Mouse (Mus musculus): ENCODE results near the gene Ccl22. TPM values are rescaled to one million over a fixed set of nuclear protein-coding genes. Genes with fewer than 3 reads are reported as not detected.

Gene Ccl22
- polyA plus RNA-seq, 1 experiment from 2014 or later = not detected

DNA sequence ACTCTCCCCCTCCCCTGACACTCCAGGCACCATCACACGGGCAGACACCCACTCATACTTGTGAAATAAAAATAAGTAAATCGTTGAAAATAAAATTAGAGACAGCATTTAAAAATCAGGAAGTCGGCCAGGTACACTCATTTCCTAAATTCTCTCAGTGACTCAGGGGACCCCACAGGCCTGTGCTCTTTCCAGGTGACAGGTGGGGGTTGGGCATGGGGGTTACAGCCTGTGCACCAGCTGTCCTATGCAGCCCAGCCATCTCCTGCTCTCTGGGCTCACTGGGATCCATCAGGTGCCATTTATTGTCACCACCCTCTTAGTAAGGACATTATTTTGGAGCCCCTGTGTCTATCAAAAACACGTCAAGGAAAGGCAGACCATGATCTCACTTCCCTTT, 38.5 kb downstream of the Ccl22 start:
- Histone ChIP-seq H3K9ac (replicated peaks; ENCODE audit: low read length) (no peak overlapping the region), H3K27ac (ENCODE audit: low read length) (no peak overlapping the region), H3K4me2 (replicated peaks; ENCODE audit: low read depth, low read length) (no peak overlapping the region), H3K9me3 (ENCODE audit: low read length) (no peaks in the 10 kb centered on the region), H3K36me3 (ENCODE audit: insufficient read depth, low read length) (no peaks in the 10 kb centered on the region), H3K27me3 (ENCODE audit: insufficient read depth, low read length) (no peaks in the 10 kb centered on the region), H3K4me3 (ENCODE audit: low read length) (no peak overlapping the region), H3K4me1 (ENCODE audit: insufficient read depth, low read length) (peaks cover 22% of the 10 kb centered on the region)
- ATAC-seq (ENCODE audit: low FRiP score, low TSS enrichment) = no peak
- WGBS = 65% methylated on average over 4 of the region's 4 CpGs

- WGBS = 59% methylated on average over 12 of the region's 12 CpGs
- H3K27ac ChIP-seq (ENCODE audit: low read length) = no peak overlapping the region
- H3K4me2 ChIP-seq (replicated peaks; ENCODE audit: low read depth, low read length) = no peak overlapping the region
- no peaks in the 10 kb centered on the region for H3K36me3 ChIP-seq (ENCODE audit: insufficient read depth, low read length)
- H3K4me3 ChIP-seq (ENCODE audit: low read length) = no peak overlapping the region
- no peak for ATAC-seq (ENCODE audit: low FRiP score, low TSS enrichment)
- H3K9ac ChIP-seq (replicated peaks; ENCODE audit: low read length) = no peak overlapping the region
- H3K27me3 ChIP-seq (ENCODE audit: insufficient read depth, low read length) = no peaks in the 10 kb centered on the region
- no peaks in the 10 kb centered on the region for H3K9me3 ChIP-seq (ENCODE audit: low read length)
- H3K4me1 ChIP-seq (ENCODE audit: insufficient read depth, low read length) = peaks cover 18% of the 10 kb centered on the region
These were observed 40.0 kb downstream of the Ccl22 start for GRCm38 (mm10) chr8:94785247-94785985.

DNA sequence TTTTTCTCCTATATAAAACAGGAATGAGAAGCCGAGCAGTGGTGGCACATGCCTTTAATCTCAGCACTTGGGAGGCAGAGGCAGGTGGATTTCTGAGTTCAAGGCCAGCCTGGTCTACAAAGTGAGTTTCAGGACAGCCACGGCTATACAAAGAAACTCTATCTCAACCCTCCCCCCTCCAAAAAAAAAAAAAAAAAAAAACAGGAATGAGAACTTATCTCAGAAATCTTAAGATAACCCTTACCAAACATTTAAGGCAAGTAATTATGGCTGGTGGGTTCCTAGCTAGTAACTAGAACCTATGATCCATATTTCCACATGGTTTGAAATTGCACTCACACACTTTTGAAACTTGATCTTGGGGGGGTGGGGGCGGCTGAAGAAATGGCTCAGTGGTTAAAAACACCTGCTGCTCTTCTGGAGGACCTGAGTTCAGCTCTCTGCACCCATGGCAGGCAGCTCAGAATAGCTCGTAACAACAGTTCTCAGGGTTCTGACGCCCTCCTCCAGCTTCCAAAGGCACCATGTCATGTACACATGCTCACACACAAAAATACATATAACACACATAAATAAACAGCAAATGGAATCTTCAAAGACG, 40.7 kb downstream of the Ccl22 start:
- Histone ChIP-seq H3K27me3 (ENCODE audit: insufficient read depth, low read length) (no peaks in the 10 kb centered on the region), H3K4me3 (ENCODE audit: low read length) (no peak overlapping the region), H3K27ac (ENCODE audit: low read length) (no peak overlapping the region), H3K4me2 (replicated peaks; ENCODE audit: low read depth, low read length) (no peak overlapping the region), H3K36me3 (ENCODE audit: insufficient read depth, low read length) (no peaks in the 10 kb centered on the region), H3K9ac (replicated peaks; ENCODE audit: low read length) (no peak overlapping the region), H3K9me3 (ENCODE audit: low read length) (no peaks in the 10 kb centered on the region), H3K4me1 (ENCODE audit: insufficient read depth, low read length) (peaks cover 14% of the 10 kb centered on the region)
- 71% methylated on average over 6 of the region's 6 CpGs for WGBS
- ATAC-seq (ENCODE audit: low FRiP score, low TSS enrichment) = no peak

GRCm38 (mm10) chr8:94787524-94788501, 42.4 kb downstream of the Ccl22 start:
- H3K9ac ChIP-seq (replicated peaks; ENCODE audit: low read length) = no peak overlapping the region
- peak overlapping the region; percentile 77 for H3K27ac ChIP-seq (ENCODE audit: low read length)
- no peaks in the 10 kb centered on the region for H3K9me3 ChIP-seq (ENCODE audit: low read length)
- WGBS = 59% methylated on average over 15 of the region's 15 CpGs
- H3K36me3 ChIP-seq (ENCODE audit: insufficient read depth, low read length) = no peaks in the 10 kb centered on the region
- no peak overlapping the region for H3K4me2 ChIP-seq (replicated peaks; ENCODE audit: low read depth, low read length)
- no peaks in the 10 kb centered on the region; the same call in 1 of the 2 replicates for H3K4me1 ChIP-seq (ENCODE audit: insufficient read depth, low read length)
- H3K4me3 ChIP-seq (ENCODE audit: low read length) = no peak overlapping the region
- peak; percentile 68 for ATAC-seq (ENCODE audit: low FRiP score, low TSS enrichment)
- no peaks in the 10 kb centered on the region for H3K27me3 ChIP-seq (ENCODE audit: insufficient read depth, low read length)

DNA sequence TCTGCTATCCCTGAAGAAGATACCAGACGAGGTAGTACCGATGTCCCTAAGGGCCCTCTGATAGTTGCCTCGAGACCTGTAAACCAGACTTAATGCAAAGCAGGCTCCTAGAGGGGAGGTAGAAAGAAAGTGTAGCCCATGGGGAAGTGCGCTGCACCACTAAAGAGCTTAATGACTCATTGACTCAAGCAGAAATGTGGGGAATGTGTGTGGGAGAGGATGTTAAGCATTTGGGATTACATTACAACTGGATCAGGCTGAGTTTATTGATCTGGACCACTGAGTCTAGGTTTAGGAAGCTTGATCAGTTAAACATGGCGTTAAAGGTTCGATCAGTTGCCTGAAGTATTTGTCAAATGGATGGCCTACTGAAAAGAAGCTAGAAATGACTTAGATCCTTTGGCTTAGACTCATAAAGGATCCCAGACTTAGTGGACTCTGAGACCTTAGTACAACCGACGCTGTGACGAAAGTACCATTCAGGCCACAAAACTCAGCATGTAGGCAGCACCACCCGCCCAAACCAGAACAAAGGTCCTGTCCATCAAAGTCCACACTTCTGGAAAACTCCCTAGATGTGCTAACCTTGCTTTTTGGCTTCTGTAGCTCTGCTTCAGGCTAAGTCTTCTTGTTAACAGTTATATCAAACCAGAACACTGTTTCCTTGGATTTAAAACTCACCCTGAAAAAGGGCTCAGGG, 44.0 kb downstream of the Ccl22 start:
- no peak overlapping the region for H3K4me3 ChIP-seq (ENCODE audit: low read length)
- 66% methylated on average over 10 of the region's 10 CpGs for WGBS
- no peak overlapping the region for H3K9ac ChIP-seq (replicated peaks; ENCODE audit: low read length)
- no peak overlapping the region for H3K27ac ChIP-seq (ENCODE audit: low read length)
- no peaks in the 10 kb centered on the region for H3K36me3 ChIP-seq (ENCODE audit: insufficient read depth, low read length)
- no peaks in the 10 kb centered on the region for H3K9me3 ChIP-seq (ENCODE audit: low read length)
- H3K27me3 ChIP-seq (ENCODE audit: insufficient read depth, low read length) = no peaks in the 10 kb centered on the region
- ATAC-seq (ENCODE audit: low FRiP score, low TSS enrichment) = no peak
- H3K4me1 ChIP-seq (ENCODE audit: insufficient read depth, low read length) = no peaks in the 10 kb centered on the region
- no peak overlapping the region for H3K4me2 ChIP-seq (replicated peaks; ENCODE audit: low read depth, low read length)

GRCm38 (mm10) chr8:94794368-94794767, 49.0 kb downstream of the Ccl22 start:
- no peaks in the 10 kb centered on the region for H3K9me3 ChIP-seq (ENCODE audit: low read length)
- H3K4me3 ChIP-seq (ENCODE audit: low read length) = no peak overlapping the region
- no peaks in the 10 kb centered on the region for H3K36me3 ChIP-seq (ENCODE audit: insufficient read depth, low read length)
- no peak overlapping the region for H3K4me2 ChIP-seq (replicated peaks; ENCODE audit: low read depth, low read length)
- WGBS = 90% methylated on average over 4 of the region's 4 CpGs
- ATAC-seq (ENCODE audit: low FRiP score, low TSS enrichment) = no peak
- no peaks in the 10 kb centered on the region for H3K4me1 ChIP-seq (ENCODE audit: insufficient read depth, low read length)
- no peak overlapping the region for H3K27ac ChIP-seq (ENCODE audit: low read length)
- H3K27me3 ChIP-seq (ENCODE audit: insufficient read depth, low read length) = no peaks in the 10 kb centered on the region
- no peak overlapping the region for H3K9ac ChIP-seq (replicated peaks; ENCODE audit: low read length)

DNA sequence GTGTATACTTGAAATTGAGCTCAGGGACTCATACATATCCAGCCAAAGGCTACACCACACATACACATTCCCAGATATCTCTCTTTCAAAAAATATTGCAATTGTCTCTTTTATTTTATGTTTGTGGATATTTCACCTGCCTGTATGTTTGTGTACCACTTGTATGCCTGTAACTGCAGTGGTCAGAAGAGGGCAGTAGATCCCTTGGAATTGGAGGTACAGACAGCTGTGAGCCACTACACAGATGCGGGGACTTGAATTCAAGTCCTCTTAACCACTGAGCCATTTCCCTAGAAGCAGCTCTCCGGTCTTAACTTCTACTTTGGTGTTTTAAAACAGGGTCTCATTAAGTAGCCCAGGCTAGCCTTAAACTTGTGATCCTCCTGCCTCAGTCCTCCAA, 49.4 kb downstream of the Ccl22 start:
- 91% methylated on average over 2 of the region's 2 CpGs for WGBS
- no peak overlapping the region for H3K9ac ChIP-seq (replicated peaks; ENCODE audit: low read length)

DNA sequence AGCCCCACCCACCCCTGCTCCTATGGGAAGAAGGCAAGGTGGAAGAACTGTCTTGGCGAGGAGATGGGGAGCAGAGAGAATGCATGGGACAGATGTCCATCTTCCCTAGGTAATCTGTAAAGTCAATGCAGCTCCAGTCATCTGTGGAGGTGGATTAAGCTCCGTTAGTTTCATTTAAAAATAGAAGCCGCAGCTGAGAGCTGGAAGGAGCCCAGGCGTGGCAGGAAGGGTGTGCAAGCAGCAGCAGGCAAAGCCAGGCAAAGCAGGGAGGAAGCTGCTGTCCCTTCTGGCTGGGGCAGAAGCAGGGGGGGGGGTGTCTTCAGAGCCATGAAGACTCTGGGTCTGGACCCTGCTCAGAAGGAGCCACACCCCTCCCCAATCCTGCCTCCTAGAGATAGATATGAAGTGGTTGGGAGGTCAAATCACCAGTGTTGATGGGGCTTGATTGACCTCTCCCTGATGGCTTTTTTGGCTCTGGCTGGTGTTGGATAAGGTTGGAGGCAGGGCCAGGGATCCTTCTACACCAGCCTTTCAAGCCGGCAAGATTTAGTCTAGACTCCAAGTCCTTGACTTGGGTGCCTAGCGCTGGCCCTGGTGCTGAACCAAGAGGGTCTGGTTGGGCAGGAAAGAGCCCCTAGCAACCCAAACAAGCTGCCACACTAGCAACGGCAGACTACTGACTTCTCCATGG, 55.0 kb downstream of the Ccl22 start:
- 63% methylated on average over 7 of the region's 7 CpGs for WGBS
- Histone ChIP-seq H3K4me2 (replicated peaks; ENCODE audit: low read depth, low read length) (no peak overlapping the region), H3K4me3 (ENCODE audit: low read length) (no peak overlapping the region), H3K36me3 (ENCODE audit: insufficient read depth, low read length) (no peaks in the 10 kb centered on the region), H3K27me3 (ENCODE audit: insufficient read depth, low read length) (no peaks in the 10 kb centered on the region), H3K27ac (ENCODE audit: low read length) (no peak overlapping the region), H3K9ac (replicated peaks; ENCODE audit: low read length) (no peak overlapping the region), H3K9me3 (ENCODE audit: low read length) (no peaks in the 10 kb centered on the region), H3K4me1 (ENCODE audit: insufficient read depth, low read length) (peaks cover 7% of the 10 kb centered on the region)
- no peak for ATAC-seq (ENCODE audit: low FRiP score, low TSS enrichment)

More for the DNA sequence above, 49.4 kb downstream of the Ccl22 start:
- ATAC-seq (ENCODE audit: low FRiP score, low TSS enrichment) = no peak
- H3K27me3 ChIP-seq (ENCODE audit: insufficient read depth, low read length) = no peaks in the 10 kb centered on the region
- H3K27ac ChIP-seq (ENCODE audit: low read length) = no peak overlapping the region
- H3K36me3 ChIP-seq (ENCODE audit: insufficient read depth, low read length) = no peaks in the 10 kb centered on the region
- H3K9me3 ChIP-seq (ENCODE audit: low read length) = no peaks in the 10 kb centered on the region
- no peaks in the 10 kb centered on the region for H3K4me1 ChIP-seq (ENCODE audit: insufficient read depth, low read length)
- no peak overlapping the region for H3K4me2 ChIP-seq (replicated peaks; ENCODE audit: low read depth, low read length)
- H3K4me3 ChIP-seq (ENCODE audit: low read length) = no peak overlapping the region

All from kidney, embryonic 16.5 days (tissue).